In genomic region chr4:90170890-90171483, GRCm38 (mm10) we compare ENCODE assay signal across 11 mouse cellular contexts. TPM values are rescaled to one million over a fixed set of nuclear protein-coding genes. Genes with fewer than 3 reads are reported as not detected.
DNase-seq lines count a peak whose midpoint lies in the region; ATAC-seq lines count a peak whose summit lies in the region.
"Had no signal": no experiment of that assay in that cellular context is flagged by ENCODE, and none has a peak within 500 bp of the region (broad histone marks: within the 10 kb centered on the region; RNA-seq: fewer than 3 reads in every experiment).

No protein-coding gene starts in this region.

- H3K4me1 ChIP-seq in embryonic facial prominence, embryonic 11.5 days (ENCODE audit: control insufficient read depth, insufficient read depth, low read length), result no peaks in the 10 kb centered on the region
- no peaks in the 10 kb centered on the region for H3K4me1 ChIP-seq in embryonic facial prominence, embryonic 10.5 days
- H3K4me1 ChIP-seq: kidney, embryonic 15.5 days had no signal

- no peak overlapping the region for H3K4me3 ChIP-seq in embryonic facial prominence, embryonic 11.5 days (ENCODE audit: low read depth, low read length)
- no peak overlapping the region for H3K4me3 ChIP-seq in embryonic facial prominence, embryonic 10.5 days
- H3K4me3 ChIP-seq: gastrocnemius, adult 2 months; kidney, embryonic 15.5 days had no signal

- ATAC-seq in embryonic facial prominence, embryonic 11.5 days (replicated peaks; ENCODE audit: insufficient number of reproducible peaks, low FRiP score, low TSS enrichment, low read depth), result no peak

- no peak overlapping the region for H3K4me2 ChIP-seq in embryonic facial prominence, embryonic 11.5 days (ENCODE audit: low read depth, low read length)
- H3K4me2 ChIP-seq: kidney, embryonic 15.5 days had no signal

- no peaks in the 10 kb centered on the region for H3K36me3 ChIP-seq in embryonic facial prominence, embryonic 11.5 days (replicated peaks; ENCODE audit: control insufficient read depth, insufficient read depth, low read depth, low read length)
- no peaks in the 10 kb centered on the region for H3K36me3 ChIP-seq in embryonic facial prominence, embryonic 10.5 days (replicated peaks)
- H3K36me3 ChIP-seq: kidney, embryonic 15.5 days had no signal

- no peaks in the 10 kb centered on the region for H3K9me3 ChIP-seq in embryonic facial prominence, embryonic 11.5 days (replicated peaks; ENCODE audit: control insufficient read depth, low read length)
- no peaks in the 10 kb centered on the region for H3K9me3 ChIP-seq in embryonic facial prominence, embryonic 10.5 days
- H3K9me3 ChIP-seq: kidney, embryonic 15.5 days had no signal

- peak; percentile 41 for DNase-seq in embryonic facial prominence, embryonic 11.5 days (ENCODE audit: low spot score)
- DNase-seq in embryonic facial prominence, embryonic 10.5 days (ENCODE audit: low spot score), result no peak
- DNase-seq in right cerebral cortex, adult 18-20 months, result peak; percentile 18
- DNase-seq in right cerebral cortex, postnatal 4 days, result no peak
- peak; percentile 1 to 48 for DNase-seq in layer of hippocampus, adult 18-20 months (ENCODE audit: low spot score in 2 of 2)
- peak; percentile 48 for DNase-seq in telencephalon, adult 2 months (ENCODE audit: low read depth, low spot score)
- DNase-seq in heart, adult 9 months (ENCODE audit: low spot score in 2 of 2), result no peak
- DNase-seq in spleen, postnatal 14 days (ENCODE audit: low spot score in 2 of 2), result no peak
- DNase-seq: gastrocnemius, adult 2 months had no signal

- H3K27me3 ChIP-seq in embryonic facial prominence, embryonic 11.5 days (ENCODE audit: control insufficient read depth, insufficient read depth, low read length), result no peaks in the 10 kb centered on the region
- H3K27me3 ChIP-seq in embryonic facial prominence, embryonic 10.5 days (replicated peaks; ENCODE audit: low read depth, poor library complexity, severe bottlenecking), result no peaks in the 10 kb centered on the region
- H3K27me3 ChIP-seq: kidney, embryonic 15.5 days had no signal

- no peak overlapping the region for H3K9ac ChIP-seq in embryonic facial prominence, embryonic 11.5 days (replicated peaks; ENCODE audit: low read length)
- H3K9ac ChIP-seq: kidney, embryonic 15.5 days had no signal

- WGBS in embryonic facial prominence, embryonic 11.5 days, result 81% methylated on average over 3 of the region's 3 CpGs
- WGBS in embryonic facial prominence, embryonic 10.5 days, result 87% methylated on average over 3 of the region's 3 CpGs

- no peak overlapping the region for H3K27ac ChIP-seq in embryonic facial prominence, embryonic 11.5 days (replicated peaks; ENCODE audit: low read depth, low read length)
- no peak overlapping the region for H3K27ac ChIP-seq in embryonic facial prominence, embryonic 10.5 days (replicated peaks)
- H3K27ac ChIP-seq: gastrocnemius, adult 2 months; kidney, embryonic 15.5 days; macrophage had no signal

RNA-seq across cellular contexts. Expression of gene Zfp352, which starts 47.6 kb away (rescaled TPM):
- polyA plus RNA-seq in embryonic facial prominence, embryonic 11.5 days (2014; fragmentation: Nextera tagmentation; extraction: Ambion mirVana), result not detected in 2 replicates
- polyA plus RNA-seq in embryonic facial prominence, embryonic 10.5 days (2016; fragmentation: Nextera tagmentation; extraction: Ambion mirVana), result not detected in 2 replicates
- not detected for total RNA-seq in layer of hippocampus, adult 18-20 months (2021)
- total RNA-seq: gastrocnemius, adult 2 months had no signal
- polyA plus RNA-seq: kidney, embryonic 15.5 days; macrophage had no signal

Comparison
In these comparisons a context has a peak if more than half of its experiments do, and no peak if none do; other contexts are left out.
1. DNase-seq: peak in embryonic facial prominence, embryonic 11.5 days (single experiment), right cerebral cortex, adult 18-20 months (single experiment), layer of hippocampus, adult 18-20 months (2 of 2) and telencephalon, adult 2 months (single experiment); none in embryonic facial prominence, embryonic 10.5 days (single experiment), right cerebral cortex, postnatal 4 days (single experiment), heart, adult 9 months (0 of 2) and spleen, postnatal 14 days (0 of 2).